Mouse (Mus musculus) spleen, adult 2 months (tissue): ENCODE measurements around the gene Prmt9. TPM values are rescaled to one million over a fixed set of nuclear protein-coding genes. Genes with fewer than 3 reads are reported as not detected.

Experiments
- DNase-seq, 2 experiments: peaks; one replicate each; pipeline versions ENCODE4 v3.0.0 to v3.0.0-alpha.2; 2012 to 2021; ENCODE audit warnings: low spot score in 2 of 2, low read depth in 1 of 2
- H3K27ac ChIP-seq: fragments of 200-500 bp; 2 replicates; pipeline ENCODE4 v1.5.1; 2012; ENCODE audit warnings: low read length, inconsistent platforms; ENCODE audit not compliant: insufficient read depth
- H3K27me3 ChIP-seq: fragments of 200-500 bp; 2 replicates; pipeline ENCODE4 v1.6.1; 2012; ENCODE audit warnings: mild to moderate bottlenecking, moderate library complexity, low read length, inconsistent platforms; ENCODE audit not compliant: control insufficient read depth, insufficient read depth
- H3K36me3 ChIP-seq: fragments of 200-500 bp; 2 replicates; pipeline ENCODE4 v1.6.1; 2012; ENCODE audit warnings: mild to moderate bottlenecking, low read length, inconsistent platforms; ENCODE audit not compliant: control insufficient read depth, insufficient read depth
- H3K4me1 ChIP-seq: fragments of 200-500 bp; 2 replicates; pipeline ENCODE4 v1.6.1; 2011; ENCODE audit warnings: inconsistent platforms; ENCODE audit not compliant: control insufficient read depth, insufficient read depth, insufficient read length
- H3K4me3 ChIP-seq: fragments of 200-500 bp; 2 replicates; pipeline ENCODE4 v1.5.1; 2011; ENCODE audit warnings: mild to moderate bottlenecking, inconsistent platforms; ENCODE audit not compliant: insufficient read depth, insufficient read length; ENCODE audit errors: extremely low read depth
- CTCF ChIP-seq: fragments of 200-500 bp; IDR thresholded peaks from 2 replicates; pipeline ENCODE4 v1.5.1; 2011; ENCODE audit warnings: mild to moderate bottlenecking, inconsistent platforms; ENCODE audit not compliant: insufficient read depth, insufficient read length, insufficient replicate concordance; ENCODE audit errors: extremely low read depth
- POLR2A ChIP-seq: fragments of 200-500 bp; IDR thresholded peaks from 2 replicates; pipeline ENCODE4 v1.6.1; 2011; ENCODE audit warnings: low read depth, low read length, inconsistent platforms
- WGBS: fragments of 180-500 bp; shearing (Covaris S2); methylation state at CpG from one replicate; pipeline ENCODE4 v1.1.7; 2018; 5-methylcytosine and 5-hydroxymethylcytosine counted together
- polyA plus RNA-seq: library from polyadenylated mRNA; depleted of rRNA; stranded (reverse); fragments of >200 nt; gene quantifications from 2 replicates; pipeline ENCODE4 v1.2.3, GENCODE M21; 2012

The Prmt9 gene
- polyA plus RNA-seq, 1 experiment, result 5.7 TPM

DNA sequence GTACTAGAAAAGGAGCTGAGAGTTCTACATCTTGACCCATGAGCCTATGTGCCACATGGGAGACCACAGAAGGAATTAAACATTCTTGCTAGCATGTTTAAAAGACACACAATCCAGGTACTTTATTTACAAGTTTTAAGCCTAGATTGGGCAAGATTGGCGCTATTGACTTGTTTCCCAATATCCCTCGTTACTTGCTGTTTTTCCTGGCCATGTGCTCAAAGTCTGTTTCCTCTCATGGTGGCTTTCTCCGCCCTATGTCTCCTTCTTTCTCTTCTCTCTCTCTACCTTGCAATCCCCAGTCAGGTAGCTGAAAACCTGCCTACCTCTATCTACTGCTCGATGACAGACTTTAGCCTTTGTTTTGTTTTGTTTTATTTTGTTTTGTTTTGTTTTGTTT lies 3.6 kb upstream of the Prmt9 start:
- no peaks in the 10 kb centered on the region for H3K36me3 ChIP-seq
- no peaks in the 10 kb centered on the region for H3K4me1 ChIP-seq
- no peak overlapping the region for H3K4me3 ChIP-seq
- no peak for DNase-seq
- WGBS, result 90% methylated on average over 4 of the region's 4 CpGs
- no peak for TF ChIP-seq CTCF
- no peak for TF ChIP-seq POLR2A
- no peaks in the 10 kb centered on the region for H3K27me3 ChIP-seq
- no peak overlapping the region for H3K27ac ChIP-seq

- no peak overlapping the region for H3K27ac ChIP-seq
- WGBS, result 5% methylated on average over 7 of the region's 7 CpGs
- peak; percentile 22 to 30 for DNase-seq
- H3K4me3 ChIP-seq, result peak overlapping the region; percentile 80
- H3K27me3 ChIP-seq, result no peaks in the 10 kb centered on the region
- H3K4me1 ChIP-seq, result no peaks in the 10 kb centered on the region
- TF ChIP-seq POLR2A (no peak), CTCF (peak; percentile 6; the same call in 1 of the 2 replicates)
- H3K36me3 ChIP-seq, result peaks cover 7% of the 10 kb centered on the region; the same call in 1 of the 2 replicates
These were observed 834 bp downstream of the Prmt9 start for GRCm38 (mm10) chr8:77549881-77550580.

- TF ChIP-seq POLR2A (no peak), CTCF (no peak)
- peaks cover 22% of the 10 kb centered on the region for H3K36me3 ChIP-seq
- no peak overlapping the region for H3K4me3 ChIP-seq
- DNase-seq, result no peak
- H3K4me1 ChIP-seq, result no peaks in the 10 kb centered on the region
- 94% methylated on average over 3 of the region's 3 CpGs for WGBS
- no peak overlapping the region for H3K27ac ChIP-seq
- H3K27me3 ChIP-seq, result no peaks in the 10 kb centered on the region
These were observed 3.3 kb downstream of the Prmt9 start for GRCm38 (mm10) chr8:77552491-77552890.

DNA sequence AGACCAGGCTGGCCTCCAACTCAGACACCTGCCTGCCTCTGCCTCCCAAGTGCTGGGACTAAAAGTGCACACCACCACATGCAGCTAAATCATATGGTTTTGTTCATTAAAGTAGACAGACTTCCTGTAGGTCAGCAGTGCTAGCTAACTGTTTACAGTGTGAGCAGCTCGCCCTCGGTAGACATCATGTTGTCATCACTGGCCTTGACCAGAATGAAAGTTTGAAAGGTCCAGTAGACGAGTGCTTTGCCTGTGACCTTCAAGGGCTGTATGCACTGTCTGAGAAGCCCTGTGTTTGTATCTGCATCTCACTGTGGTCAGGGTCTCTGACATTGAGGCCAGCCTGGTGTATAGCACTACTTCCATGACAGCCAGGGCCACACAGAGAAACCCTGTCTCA lies 12.2 kb downstream of the Prmt9 start:
- Histone ChIP-seq H3K4me1 (no peaks in the 10 kb centered on the region), H3K36me3 (peaks cover 39% of the 10 kb centered on the region), H3K4me3 (no peak overlapping the region), H3K27ac (no peak overlapping the region), H3K27me3 (no peaks in the 10 kb centered on the region)
- DNase-seq, result no peak
- 86% methylated on average over 3 of the region's 3 CpGs for WGBS
- TF ChIP-seq CTCF, result no peak
- TF ChIP-seq POLR2A, result no peak

DNA sequence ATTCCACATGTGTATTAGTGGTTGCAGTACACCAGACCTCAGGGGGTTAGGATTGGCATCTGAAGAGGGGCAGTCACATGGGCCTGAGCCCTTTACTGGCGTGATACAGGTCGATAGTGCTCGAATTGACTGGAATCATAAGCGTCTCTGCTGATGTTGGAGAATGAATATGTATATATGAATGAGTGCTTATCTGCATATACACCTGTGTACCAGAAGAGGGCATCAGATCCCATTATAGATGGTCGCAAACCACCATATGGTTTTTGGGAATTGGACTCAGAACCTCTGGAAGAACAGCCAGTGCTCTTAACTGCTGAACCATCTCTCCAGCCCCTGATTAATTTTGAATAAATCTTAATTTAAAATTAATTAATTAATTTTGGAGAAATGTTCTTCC lies 25.0 kb downstream of the Prmt9 start:
- WGBS, result 89% methylated on average over 5 of the region's 5 CpGs
- Histone ChIP-seq H3K36me3 (peaks cover 23% of the 10 kb centered on the region), H3K4me3 (no peak overlapping the region), H3K27me3 (no peaks in the 10 kb centered on the region), H3K27ac (no peak overlapping the region), H3K4me1 (no peaks in the 10 kb centered on the region)
- DNase-seq, result no peak
- TF ChIP-seq CTCF, result no peak

GRCm38 (mm10) chr8:77577674-77578073 lies 28.5 kb downstream of the Prmt9 start:
- Histone ChIP-seq H3K36me3 (peaks cover 27% of the 10 kb centered on the region), H3K4me1 (no peaks in the 10 kb centered on the region), H3K27ac (no peak overlapping the region), H3K4me3 (no peak overlapping the region), H3K27me3 (no peaks in the 10 kb centered on the region)
- DNase-seq, result no peak
- TF ChIP-seq CTCF (no peak), POLR2A (no peak)
- 92% methylated on average over 7 of the region's 7 CpGs for WGBS

DNA sequence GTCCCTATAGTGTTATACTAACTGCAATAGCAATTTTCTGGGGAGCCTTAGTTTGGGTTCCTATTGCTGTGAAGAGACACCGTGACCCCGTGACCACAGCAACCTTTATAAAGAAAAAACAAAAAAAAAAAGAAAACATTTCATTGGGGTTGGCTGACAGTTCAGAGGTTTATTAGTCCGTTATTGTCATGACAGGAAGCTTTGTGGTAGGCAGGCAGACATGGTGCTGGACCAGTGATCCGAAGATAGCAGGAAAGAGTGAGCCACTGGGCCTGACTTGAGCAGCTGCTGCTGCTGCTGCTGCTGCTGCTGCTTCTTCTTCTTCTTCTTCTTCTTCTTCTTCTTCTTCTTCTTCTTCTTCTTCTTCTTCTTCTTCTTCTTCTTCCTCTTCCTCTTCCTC lies 35.0 kb downstream of the Prmt9 start:
- TF ChIP-seq POLR2A (no peak), CTCF (no peak)
- DNase-seq, result no peak
- WGBS, result 19% methylated on average over 4 of the region's 4 CpGs
- no peak overlapping the region for H3K4me3 ChIP-seq
- H3K4me1 ChIP-seq, result no peaks in the 10 kb centered on the region
- H3K27me3 ChIP-seq, result no peaks in the 10 kb centered on the region
- peaks cover 12% of the 10 kb centered on the region for H3K36me3 ChIP-seq
- H3K27ac ChIP-seq, result no peak overlapping the region
